Mouse (Mus musculus) neural tube, embryonic 15.5 days (tissue): ENCODE results near the gene Nrip1. TPM values are rescaled to one million over a fixed set of nuclear protein-coding genes. Genes with fewer than 3 reads are reported as not detected.

ENCODE experiments used
- ATAC-seq: fragments of 200-750 bp; cut with Nextera tagmentation; 2 replicates; pipeline ENCODE4 v1.8.0; 2017; ENCODE audit warnings: mild to moderate bottlenecking, moderate TSS enrichment, moderate library complexity; ENCODE audit not compliant: low FRiP score
- H3K27ac ChIP-seq: fragments of 300-500 bp; sonication (generic); replicated peaks from 2 replicates; pipeline ENCODE4 v1.5.1; 2015; ENCODE audit warnings: mild to moderate bottlenecking, inconsistent platforms
- H3K27me3 ChIP-seq: fragments of 300-500 bp; sonication (generic); replicated peaks from 2 replicates; pipeline ENCODE4 v1.6.1; 2015; ENCODE audit warnings: inconsistent platforms
- H3K36me3 ChIP-seq: fragments of 300-500 bp; sonication (generic); 2 replicates; pipeline ENCODE4 v1.6.1; 2015; ENCODE audit warnings: inconsistent platforms
- H3K4me1 ChIP-seq: fragments of 300-500 bp; sonication (generic); 2 replicates; pipeline ENCODE4 v1.6.1; 2015; ENCODE audit warnings: inconsistent platforms
- H3K4me2 ChIP-seq: fragments of 300-500 bp; sonication (generic); 2 replicates; pipeline ENCODE4 v1.6.1; 2015; ENCODE audit warnings: inconsistent platforms, mild to moderate bottlenecking, moderate library complexity
- H3K4me3 ChIP-seq: fragments of 300-500 bp; sonication (generic); replicated peaks from 2 replicates; pipeline ENCODE4 v1.5.1; 2015; ENCODE audit warnings: mild to moderate bottlenecking, inconsistent platforms
- H3K9ac ChIP-seq: fragments of 300-500 bp; sonication (generic); replicated peaks from 2 replicates; pipeline ENCODE4 v1.6.1; 2015; ENCODE audit warnings: mild to moderate bottlenecking, inconsistent platforms
- H3K9me3 ChIP-seq: fragments of 300-500 bp; sonication (generic); replicated peaks from 2 replicates; pipeline ENCODE4 v1.6.1; 2016; ENCODE audit warnings: inconsistent platforms
- WGBS: fragments of 180-500 bp; shearing (Covaris S2); methylation state at CpG from one replicate; pipeline ENCODE4 v1.1.7; 2015; ENCODE audit warnings: mixed read lengths; 5-methylcytosine and 5-hydroxymethylcytosine counted together
- polyA plus RNA-seq: library from polyadenylated mRNA; unstranded; fragments of >200 nt; fragmentation: Nextera tagmentation; extraction: Ambion mirVana; gene quantifications from 2 replicates; pipeline ENCODE4 v1.2.1, GENCODE M21; 2015

The Nrip1 gene
- polyA plus RNA-seq, 1 experiment from 2014 or later: 34.4 TPM

DNA sequence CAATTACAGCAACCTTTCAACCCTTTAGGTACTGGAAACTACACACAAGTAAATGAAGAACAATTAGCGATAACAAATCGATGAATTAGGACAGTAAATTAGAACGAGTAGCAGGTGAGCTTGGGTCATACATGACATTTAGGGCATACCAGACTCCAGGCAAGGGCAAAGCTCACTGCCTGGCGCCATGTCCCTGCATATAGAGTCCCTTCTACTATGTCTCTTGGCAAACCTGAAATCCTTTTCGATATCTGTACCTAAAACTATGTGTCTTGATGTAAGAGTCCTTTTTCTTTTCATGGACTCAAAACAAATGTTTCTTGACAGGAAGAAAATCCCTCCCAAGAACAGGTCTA, 53.5 kb downstream of the Nrip1 start:
- Histone ChIP-seq H3K4me3 (no peak overlapping the region), H3K4me1 (peaks cover 44% of the 10 kb centered on the region), H3K9me3 (no peaks in the 10 kb centered on the region), H3K36me3 (no peaks in the 10 kb centered on the region), H3K27ac (no peak overlapping the region), H3K27me3 (no peaks in the 10 kb centered on the region), H3K9ac (no peak overlapping the region), H3K4me2 (no peak overlapping the region)
- 31% methylated on average over 5 of the region's 5 CpGs for WGBS
- ATAC-seq: no peak

GRCm38 (mm10) chr16:76319364-76320117, 54.1 kb downstream of the Nrip1 start:
- WGBS: 23% methylated on average over 11 of the region's 11 CpGs
- H3K4me3 ChIP-seq: no peak overlapping the region
- H3K36me3 ChIP-seq: no peaks in the 10 kb centered on the region
- H3K9ac ChIP-seq: no peak overlapping the region
- no peaks in the 10 kb centered on the region for H3K27me3 ChIP-seq
- H3K9me3 ChIP-seq: no peaks in the 10 kb centered on the region
- ATAC-seq: peak; percentile 40; the same call in 1 of the 2 replicates
- no peak overlapping the region for H3K27ac ChIP-seq
- H3K4me2 ChIP-seq: no peak overlapping the region
- H3K4me1 ChIP-seq: peaks cover 44% of the 10 kb centered on the region

DNA sequence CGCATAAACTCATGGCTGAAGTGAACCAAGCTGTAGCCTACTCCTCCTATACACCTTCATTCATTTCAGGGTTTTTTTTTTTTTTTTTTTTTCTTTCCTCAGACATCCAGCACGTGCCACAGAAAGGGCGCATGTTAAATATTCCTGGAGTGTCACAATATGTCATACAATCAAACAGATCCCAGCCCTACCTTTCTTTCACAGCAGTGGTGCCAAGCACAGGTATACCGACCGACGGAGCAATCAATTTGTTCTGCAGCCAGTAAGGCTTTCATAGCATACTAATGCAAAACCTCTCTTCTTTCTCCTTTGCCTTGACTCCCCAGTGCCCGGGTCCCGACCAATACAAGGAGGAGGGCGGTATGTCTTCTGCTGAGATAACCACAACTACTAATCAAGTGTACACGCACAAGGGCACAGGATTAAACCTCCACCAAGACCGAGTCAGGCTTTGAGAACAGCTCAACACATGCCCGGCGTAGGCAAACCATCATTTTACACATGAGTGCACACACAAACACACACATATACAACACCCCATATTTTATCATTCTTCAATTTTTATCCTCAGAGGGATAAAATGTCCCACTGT, 55.2 kb downstream of the Nrip1 start:
- H3K36me3 ChIP-seq: no peaks in the 10 kb centered on the region
- H3K27ac ChIP-seq: 0 out of 2 replicates have a peak overlapping the region, but pooled peaks have one; percentile 38
- H3K4me2 ChIP-seq: no peak overlapping the region
- 62% methylated on average over 13 of the region's 13 CpGs for WGBS
- H3K9ac ChIP-seq: no peak overlapping the region
- ATAC-seq: 0 out of 2 replicates have a peak, but pooled peaks have one; percentile 14
- peaks cover 44% of the 10 kb centered on the region for H3K4me1 ChIP-seq
- no peak overlapping the region for H3K4me3 ChIP-seq
- no peaks in the 10 kb centered on the region for H3K27me3 ChIP-seq
- H3K9me3 ChIP-seq: no peaks in the 10 kb centered on the region

GRCm38 (mm10) chr16:76316940-76317822, 56.4 kb downstream of the Nrip1 start:
- ATAC-seq: no peak
- H3K9me3 ChIP-seq: no peaks in the 10 kb centered on the region

GRCm38 (mm10) chr16:76315642-76316041, 58.0 kb downstream of the Nrip1 start:
- Histone ChIP-seq H3K4me3 (no peak overlapping the region), H3K27ac (no peak overlapping the region), H3K9ac (no peak overlapping the region), H3K27me3 (no peaks in the 10 kb centered on the region), H3K36me3 (no peaks in the 10 kb centered on the region), H3K4me1 (peaks cover 25% of the 10 kb centered on the region), H3K4me2 (no peak overlapping the region), H3K9me3 (no peaks in the 10 kb centered on the region)
- WGBS: 97% methylated on average over 3 of the region's 3 CpGs
- no peak for ATAC-seq

More at GRCm38 (mm10) chr16:76316940-76317822, 56.4 kb downstream of the Nrip1 start:
- Histone ChIP-seq H3K36me3 (no peaks in the 10 kb centered on the region), H3K27me3 (no peaks in the 10 kb centered on the region), H3K27ac (no peak overlapping the region), H3K4me3 (no peak overlapping the region), H3K4me2 (no peak overlapping the region), H3K4me1 (peaks cover 38% of the 10 kb centered on the region), H3K9ac (no peak overlapping the region)
- WGBS: 74% methylated on average over 22 of the region's 22 CpGs

- no peak for ATAC-seq
- H3K4me3 ChIP-seq: no peak overlapping the region
- H3K9ac ChIP-seq: no peak overlapping the region
- H3K4me2 ChIP-seq: no peak overlapping the region
- H3K4me1 ChIP-seq: peaks cover 16% of the 10 kb centered on the region
- no peaks in the 10 kb centered on the region for H3K27me3 ChIP-seq
- H3K36me3 ChIP-seq: no peaks in the 10 kb centered on the region
- WGBS: 88% methylated on average over 12 of the region's 12 CpGs
- no peaks in the 10 kb centered on the region for H3K9me3 ChIP-seq
- no peak overlapping the region for H3K27ac ChIP-seq
Measured at GRCm38 (mm10) chr16:76314013-76314950, 59.3 kb downstream of the Nrip1 start.

DNA sequence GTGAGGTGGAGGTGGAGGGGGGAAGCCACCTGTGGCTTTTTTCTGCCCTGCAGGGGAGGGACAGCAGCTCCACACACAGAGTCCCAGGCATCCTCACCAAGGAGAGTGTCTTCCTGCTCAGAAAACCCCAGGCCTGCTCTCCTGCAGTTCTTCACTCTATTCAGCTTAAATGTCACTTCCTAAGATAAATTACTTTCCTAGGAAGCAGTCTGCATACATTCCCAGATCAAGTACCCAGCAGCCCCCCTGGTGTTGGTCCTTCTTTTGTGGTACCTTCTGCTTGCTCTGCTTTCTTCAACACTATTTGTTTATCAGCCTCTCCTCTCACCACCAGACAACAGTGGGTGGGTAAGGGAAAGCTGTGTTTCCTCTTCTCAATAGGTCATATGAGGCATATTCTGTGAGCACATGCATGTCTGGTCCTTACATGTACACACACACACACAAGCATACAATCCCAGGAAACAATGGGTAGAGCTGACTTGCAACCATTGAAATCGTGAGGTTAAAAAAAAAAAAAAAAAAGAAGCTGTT, 60.7 kb downstream of the Nrip1 start:
- H3K9ac ChIP-seq: no peak overlapping the region
- H3K27me3 ChIP-seq: no peaks in the 10 kb centered on the region
- H3K4me2 ChIP-seq: no peak overlapping the region
- ATAC-seq: no peak
- H3K9me3 ChIP-seq: no peaks in the 10 kb centered on the region
- no peaks in the 10 kb centered on the region for H3K36me3 ChIP-seq
- H3K4me3 ChIP-seq: no peak overlapping the region
- no peak overlapping the region for H3K27ac ChIP-seq
- H3K4me1 ChIP-seq: peaks cover 5% of the 10 kb centered on the region
- 23% methylated on average over 1 of the region's 1 CpGs for WGBS

- Histone ChIP-seq H3K4me1 (no peaks in the 10 kb centered on the region), H3K4me2 (no peak overlapping the region), H3K27ac (no peak overlapping the region), H3K4me3 (no peak overlapping the region), H3K36me3 (no peaks in the 10 kb centered on the region), H3K9ac (no peak overlapping the region), H3K9me3 (no peaks in the 10 kb centered on the region), H3K27me3 (no peaks in the 10 kb centered on the region)
- ATAC-seq: no peak
- 90% methylated on average over 2 of the region's 2 CpGs for WGBS
Measured at GRCm38 (mm10) chr16:76310791-76311190, 62.8 kb downstream of the Nrip1 start.

DNA sequence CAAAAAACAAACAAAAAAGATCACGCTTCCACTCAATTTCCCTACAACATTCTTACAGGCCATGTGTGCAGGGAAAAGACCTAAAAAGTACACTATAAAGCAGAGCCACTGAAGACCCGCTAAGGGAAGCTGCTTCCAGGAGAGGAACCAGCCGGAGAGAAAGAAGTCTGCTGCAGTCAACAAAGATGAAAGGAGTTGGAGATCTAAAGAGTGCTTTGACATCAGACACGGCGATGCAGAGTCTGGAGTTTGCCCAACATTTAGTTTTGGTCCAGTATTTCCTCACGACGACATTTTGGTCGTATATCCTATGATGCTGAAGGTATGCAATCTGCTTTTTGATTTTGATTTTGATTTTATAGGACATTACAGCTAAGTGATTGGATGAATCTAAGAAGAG, 63.3 kb downstream of the Nrip1 start:
- Histone ChIP-seq H3K27me3 (no peaks in the 10 kb centered on the region), H3K36me3 (no peaks in the 10 kb centered on the region), H3K9ac (no peak overlapping the region), H3K4me3 (no peak overlapping the region), H3K4me1 (no peaks in the 10 kb centered on the region), H3K4me2 (no peak overlapping the region), H3K9me3 (no peaks in the 10 kb centered on the region), H3K27ac (no peak overlapping the region)
- no peak for ATAC-seq
- WGBS: 84% methylated on average over 8 of the region's 8 CpGs

- no peaks in the 10 kb centered on the region for H3K36me3 ChIP-seq
- H3K27me3 ChIP-seq: no peaks in the 10 kb centered on the region
- no peak overlapping the region for H3K4me2 ChIP-seq
- no peak overlapping the region; the same call in 1 of the 2 replicates for H3K27ac ChIP-seq
- 89% methylated on average over 7 of the region's 7 CpGs for WGBS
- no peak overlapping the region for H3K9ac ChIP-seq
- no peaks in the 10 kb centered on the region for H3K4me1 ChIP-seq
- ATAC-seq: no peak
- H3K9me3 ChIP-seq: no peaks in the 10 kb centered on the region
- H3K4me3 ChIP-seq: no peak overlapping the region
Measured at GRCm38 (mm10) chr16:76309280-76309679, 64.3 kb downstream of the Nrip1 start.

DNA sequence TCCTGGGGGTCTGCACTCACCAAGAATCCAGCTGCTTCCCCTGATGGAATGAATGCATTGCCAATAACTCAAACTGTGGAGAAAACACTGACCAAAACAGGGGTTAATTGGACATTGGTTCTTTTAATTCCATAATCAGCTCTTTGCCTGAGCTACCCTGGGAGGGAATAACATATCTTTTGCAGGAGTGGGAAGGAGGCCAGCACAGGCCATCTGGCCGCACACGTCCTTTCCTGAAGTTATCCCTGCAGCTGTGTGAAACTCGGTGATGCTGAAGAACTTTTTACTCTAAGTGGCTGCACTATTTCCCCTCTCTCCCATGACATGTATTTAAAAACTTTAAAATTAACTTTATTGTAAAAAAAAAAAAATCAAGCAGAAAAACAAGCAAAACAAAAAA, 66.6 kb downstream of the Nrip1 start:
- no peaks in the 10 kb centered on the region for H3K27me3 ChIP-seq
- no peak overlapping the region for H3K9ac ChIP-seq
- no peak overlapping the region for H3K4me3 ChIP-seq
- H3K36me3 ChIP-seq: no peaks in the 10 kb centered on the region
- H3K4me1 ChIP-seq: no peaks in the 10 kb centered on the region
- no peak overlapping the region for H3K4me2 ChIP-seq
- no peak for ATAC-seq
- WGBS: 72% methylated on average over 3 of the region's 3 CpGs
- no peak overlapping the region for H3K27ac ChIP-seq
- no peaks in the 10 kb centered on the region for H3K9me3 ChIP-seq
